Mouse (Mus musculus) E14TG2a.4 (cell line): Measurements from ENCODE around the gene Psmb10.

Experiments
- H3K27me3 ChIP-seq: 2 replicates; pipeline ENCODE4 v1.6.1; 2014; ENCODE audit warnings: low read length, control low read depth; ENCODE audit not compliant: insufficient read depth
- H3K36me3 ChIP-seq: 2 replicates; pipeline ENCODE4 v1.6.1; 2014; ENCODE audit warnings: low read length, control low read depth; ENCODE audit not compliant: insufficient read depth
- H3K4me1 ChIP-seq: replicated peaks from 2 replicates; pipeline ENCODE4 v1.6.1; 2014; ENCODE audit warnings: low read depth, low read length, control low read depth
- H3K4me3 ChIP-seq: replicated peaks from 2 replicates; pipeline ENCODE4 v1.5.1; 2014; ENCODE audit warnings: mild to moderate bottlenecking, low read length
- H3K9me3 ChIP-seq: 2 replicates; pipeline ENCODE4 v1.6.1; 2014; ENCODE audit warnings: low read length, control low read depth
- CTCF ChIP-seq: conservative IDR thresholded peaks from 2 replicates; pipeline ENCODE4 v1.5.1; 2014; ENCODE audit warnings: low read length
- NANOG ChIP-seq: IDR thresholded peaks from 2 replicates; pipeline ENCODE4 v1.6.1; 2014; ENCODE audit warnings: borderline replicate concordance, low read length, mixed read lengths
- POU5F1 ChIP-seq: IDR thresholded peaks from 2 replicates; pipeline ENCODE4 v1.6.1; 2014; ENCODE audit warnings: low read length, borderline replicate concordance

Gene Psmb10

GRCm38 (mm10) chr8:105965905-105966341, 27.7 kb upstream of the Psmb10 start, which contains the start of gene Slc12a4:
Slc12a4 (minus strand) TSS chr8:105966097.
- peaks cover 85% of the 10 kb centered on the region for H3K4me1 ChIP-seq
- peaks cover 6% of the 10 kb centered on the region; the same call in 1 of the 2 replicates for H3K27me3 ChIP-seq
- no peaks in the 10 kb centered on the region for H3K9me3 ChIP-seq
- no peak for TF ChIP-seq NANOG
- no peak for TF ChIP-seq POU5F1
- TF ChIP-seq CTCF: no peak
- peaks cover 7% of the 10 kb centered on the region; the same call in 1 of the 2 replicates for H3K36me3 ChIP-seq
- H3K4me3 ChIP-seq: peak within 1 kb of the TSS; percentile 94

- Histone ChIP-seq H3K4me1 (peaks cover 87% of the 10 kb centered on the region), H3K27me3 (peaks cover 6% of the 10 kb centered on the region; the same call in 1 of the 2 replicates), H3K4me3 (peak overlapping the region; percentile 94), H3K9me3 (no peaks in the 10 kb centered on the region), H3K36me3 (peaks cover 9% of the 10 kb centered on the region)
- TF ChIP-seq CTCF (no peak), NANOG (no peak), POU5F1 (no peak)
Measured at GRCm38 (mm10) chr8:105965266-105965904, 27.1 kb upstream of the Psmb10 start.

- Histone ChIP-seq H3K27me3 (peaks cover 6% of the 10 kb centered on the region; the same call in 1 of the 2 replicates), H3K36me3 (peaks cover 16% of the 10 kb centered on the region), H3K4me1 (peaks cover 89% of the 10 kb centered on the region), H3K4me3 (peak overlapping the region; percentile 94), H3K9me3 (no peaks in the 10 kb centered on the region)
- TF ChIP-seq POU5F1 (no peak), CTCF (no peak), NANOG (no peak)
Measured at GRCm38 (mm10) chr8:105964506-105965265, 26.4 kb upstream of the Psmb10 start.

GRCm38 (mm10) chr8:105961536-105961935, 23.3 kb upstream of the Psmb10 start:
- no peak for TF ChIP-seq POU5F1
- TF ChIP-seq CTCF: no peak
- no peak for TF ChIP-seq NANOG
- no peaks in the 10 kb centered on the region for H3K9me3 ChIP-seq
- H3K4me3 ChIP-seq: peak overlapping the region; percentile 69
- H3K4me1 ChIP-seq: peaks cover 73% of the 10 kb centered on the region
- H3K36me3 ChIP-seq: peaks cover 46% of the 10 kb centered on the region
- peaks cover 4% of the 10 kb centered on the region; the same call in 1 of the 2 replicates for H3K27me3 ChIP-seq

GRCm38 (mm10) chr8:105961101-105961500, 22.9 kb upstream of the Psmb10 start:
- H3K36me3 ChIP-seq: peaks cover 50% of the 10 kb centered on the region
- H3K27me3 ChIP-seq: peaks cover 4% of the 10 kb centered on the region; the same call in 1 of the 2 replicates
- peaks cover 69% of the 10 kb centered on the region for H3K4me1 ChIP-seq
- H3K9me3 ChIP-seq: no peaks in the 10 kb centered on the region
- TF ChIP-seq NANOG (no peak), POU5F1 (no peak), CTCF (no peak)
- peak overlapping the region; percentile 69 for H3K4me3 ChIP-seq

GRCm38 (mm10) chr8:105959350-105959749, 21.1 kb upstream of the Psmb10 start:
- Histone ChIP-seq H3K36me3 (peaks cover 67% of the 10 kb centered on the region), H3K9me3 (no peaks in the 10 kb centered on the region), H3K4me1 (peaks cover 68% of the 10 kb centered on the region), H3K27me3 (no peaks in the 10 kb centered on the region), H3K4me3 (no peak overlapping the region)
- no peak for TF ChIP-seq POU5F1
- no peak for TF ChIP-seq NANOG
- no peak for TF ChIP-seq CTCF

GRCm38 (mm10) chr8:105957813-105958212, 19.6 kb upstream of the Psmb10 start:
- no peaks in the 10 kb centered on the region for H3K9me3 ChIP-seq
- peaks cover 60% of the 10 kb centered on the region for H3K4me1 ChIP-seq
- H3K27me3 ChIP-seq: no peaks in the 10 kb centered on the region
- no peak for TF ChIP-seq CTCF
- no peak for TF ChIP-seq NANOG
- no peak overlapping the region for H3K4me3 ChIP-seq
- H3K36me3 ChIP-seq: peaks cover 76% of the 10 kb centered on the region

GRCm38 (mm10) chr8:105956556-105956955, 18.3 kb upstream of the Psmb10 start:
- H3K9me3 ChIP-seq: no peaks in the 10 kb centered on the region
- TF ChIP-seq NANOG (no peak), POU5F1 (no peak), CTCF (no peak)
- H3K4me1 ChIP-seq: peaks cover 54% of the 10 kb centered on the region
- peaks cover 88% of the 10 kb centered on the region for H3K36me3 ChIP-seq
- no peak overlapping the region for H3K4me3 ChIP-seq
- no peaks in the 10 kb centered on the region for H3K27me3 ChIP-seq
